In genomic region chr13:76802051-76802728, GRCm38 (mm10) we compare ENCODE assay signal across 9 mouse cellular contexts.
DNase-seq lines count a peak whose midpoint lies in the region; ATAC-seq and TF ChIP-seq lines count a peak whose summit lies in the region.
"Had no signal": no experiment of that assay in that cellular context is flagged by ENCODE, and none has a peak within 500 bp of the region (broad histone marks: within the 10 kb centered on the region; RNA-seq: fewer than 3 reads in every experiment).

No protein-coding gene starts in this region.

- DNase-seq in heart, postnatal 10 days = peak; percentile 2 to 9
- no peak for DNase-seq in G1E (ENCODE audit: low spot score)
- peak; percentile 85 for DNase-seq in forebrain, embryonic 14.5 days (ENCODE audit: low spot score)
- DNase-seq in mesoderm, embryonic 11.5 days (ENCODE audit: low read depth, low spot score) = peak; percentile 78
- no peak for DNase-seq in liver, embryonic 11.5 days (ENCODE audit: low spot score)
- DNase-seq in heart, adult 8-10 months (ENCODE audit: low spot score) = no peak
- DNase-seq in thymus, postnatal 14 days = no peak

- H3K4me1 ChIP-seq in heart, embryonic 11.5 days (ENCODE audit: control insufficient read depth, insufficient read depth, low read length) = no peaks in the 10 kb centered on the region
- no peaks in the 10 kb centered on the region for H3K4me1 ChIP-seq in G1E (ENCODE audit: insufficient read depth, low read depth, low read length)
- H3K4me1 ChIP-seq in forebrain, embryonic 14.5 days (ENCODE audit: control insufficient read depth, insufficient read depth, low read length) = 0 out of 2 replicates have a peak, but pooled peaks cover 3% of the 10 kb centered on the region
- H3K4me1 ChIP-seq in liver, embryonic 11.5 days (replicated peaks; ENCODE audit: control insufficient read depth, insufficient read depth, low read length) = no peaks in the 10 kb centered on the region
- H3K4me1 ChIP-seq: heart, embryonic 15.5 days had no signal

- no peak overlapping the region for H3K4me2 ChIP-seq in heart, embryonic 11.5 days
- no peak overlapping the region for H3K4me2 ChIP-seq in forebrain, embryonic 14.5 days (ENCODE audit: low read length)
- H3K4me2 ChIP-seq in liver, embryonic 11.5 days = no peak overlapping the region
- H3K4me2 ChIP-seq: heart, embryonic 15.5 days had no signal

- H3K27ac ChIP-seq in heart, embryonic 11.5 days (ENCODE audit: low read depth, low read length) = no peak overlapping the region
- peak overlapping the region; percentile 64 for H3K27ac ChIP-seq in forebrain, embryonic 14.5 days (ENCODE audit: low read depth, low read length)
- H3K27ac ChIP-seq in liver, embryonic 11.5 days (ENCODE audit: low read depth, low read length) = no peak overlapping the region
- H3K27ac ChIP-seq: heart, embryonic 15.5 days had no signal

- intact Hi-C loops in heart, postnatal 10 days (cut with DNase I) = no loop called here

- no peak for TF ChIP-seq CTCF in G1E (IDR thresholded peaks at IDR 0.05; ENCODE audit: low read depth, low read length)

- no peak for ATAC-seq in heart, embryonic 11.5 days (replicated peaks; ENCODE audit: insufficient number of reproducible peaks, low FRiP score, low TSS enrichment)
- ATAC-seq in G1E (ENCODE audit: extremely low read depth, insufficient number of reproducible peaks, low FRiP score, poor library complexity, severe bottlenecking) = peak; percentile 80
- ATAC-seq in forebrain, embryonic 14.5 days = peak; percentile 92
- no peak for ATAC-seq in liver, embryonic 11.5 days (replicated peaks; ENCODE audit: low FRiP score)

- H3K27me3 ChIP-seq in heart, embryonic 11.5 days (ENCODE audit: control insufficient read depth, insufficient read depth, low read length) = no peaks in the 10 kb centered on the region
- H3K27me3 ChIP-seq in G1E (ENCODE audit: insufficient read depth, low read length) = no peaks in the 10 kb centered on the region
- no peaks in the 10 kb centered on the region for H3K27me3 ChIP-seq in forebrain, embryonic 14.5 days (replicated peaks; ENCODE audit: control insufficient read depth, insufficient read depth, low read length)
- H3K27me3 ChIP-seq in liver, embryonic 11.5 days (replicated peaks; ENCODE audit: control insufficient read depth, insufficient read depth, low read length) = no peaks in the 10 kb centered on the region
- H3K27me3 ChIP-seq: heart, embryonic 15.5 days had no signal

- no peaks in the 10 kb centered on the region for H3K9me3 ChIP-seq in heart, embryonic 11.5 days (replicated peaks; ENCODE audit: control insufficient read depth, low read length)
- H3K9me3 ChIP-seq in G1E (replicated peaks) = no peaks in the 10 kb centered on the region
- no peaks in the 10 kb centered on the region for H3K9me3 ChIP-seq in forebrain, embryonic 14.5 days (replicated peaks; ENCODE audit: control insufficient read depth, low read length)
- no peaks in the 10 kb centered on the region for H3K9me3 ChIP-seq in liver, embryonic 11.5 days (ENCODE audit: control insufficient read depth, low read length)
- H3K9me3 ChIP-seq: heart, embryonic 15.5 days had no signal

- no peak overlapping the region for H3K9ac ChIP-seq in heart, embryonic 11.5 days (ENCODE audit: low read depth, low read length)
- H3K9ac ChIP-seq in forebrain, embryonic 14.5 days (ENCODE audit: low read length) = no peak overlapping the region
- H3K9ac ChIP-seq in liver, embryonic 11.5 days (ENCODE audit: low read depth, low read length) = no peak overlapping the region
- H3K9ac ChIP-seq: heart, embryonic 15.5 days had no signal

- H3K36me3 ChIP-seq in heart, embryonic 11.5 days (ENCODE audit: control insufficient read depth, insufficient read depth, low read length) = no peaks in the 10 kb centered on the region
- H3K36me3 ChIP-seq in G1E (replicated peaks) = no peaks in the 10 kb centered on the region
- no peaks in the 10 kb centered on the region for H3K36me3 ChIP-seq in forebrain, embryonic 14.5 days (ENCODE audit: control insufficient read depth, insufficient read depth, low read length)
- H3K36me3 ChIP-seq in liver, embryonic 11.5 days (ENCODE audit: control insufficient read depth, insufficient read depth, low read length) = no peaks in the 10 kb centered on the region
- H3K36me3 ChIP-seq: heart, embryonic 15.5 days had no signal

- H3K4me3 ChIP-seq in heart, embryonic 11.5 days (ENCODE audit: low read depth, low read length) = no peak overlapping the region
- H3K4me3 ChIP-seq in G1E (ENCODE audit: low read depth, low read length) = no peak overlapping the region
- no peak overlapping the region for H3K4me3 ChIP-seq in forebrain, embryonic 14.5 days (ENCODE audit: low read depth, low read length)
- H3K4me3 ChIP-seq in liver, embryonic 11.5 days (ENCODE audit: low read depth, low read length) = no peak overlapping the region
- H3K4me3 ChIP-seq: heart, embryonic 15.5 days had no signal

- WGBS in heart, embryonic 11.5 days (ENCODE audit: insufficient replicate concordance) = 35% methylated on average over 3 of the region's 3 CpGs
- WGBS in forebrain, embryonic 14.5 days = 42% methylated on average over 3 of the region's 3 CpGs
- WGBS in liver, embryonic 11.5 days = 37% methylated on average over 3 of the region's 3 CpGs

Comparison
In these comparisons a context has a peak if more than half of its experiments do, and no peak if none do; other contexts are left out.
1. DNase-seq: peak in heart, postnatal 10 days (2 of 2), forebrain, embryonic 14.5 days (single experiment) and mesoderm, embryonic 11.5 days (single experiment); none in G1E (single experiment), liver, embryonic 11.5 days (single experiment), heart, adult 8-10 months (single experiment) and thymus, postnatal 14 days (single experiment).
2. ATAC-seq: peak in G1E (single experiment) and forebrain, embryonic 14.5 days (single experiment); none in heart, embryonic 11.5 days (single experiment) and liver, embryonic 11.5 days (single experiment).